Mouse (Mus musculus): ENCODE results near the gene Fbn1. TPM values are rescaled to one million over a fixed set of nuclear protein-coding genes. Genes with fewer than 3 reads are reported as not detected.

Fbn1 gene
- total RNA-seq, 4 experiments from 2014 or later, result 9.0 to 10.6 (median 9.7) TPM

DNA sequence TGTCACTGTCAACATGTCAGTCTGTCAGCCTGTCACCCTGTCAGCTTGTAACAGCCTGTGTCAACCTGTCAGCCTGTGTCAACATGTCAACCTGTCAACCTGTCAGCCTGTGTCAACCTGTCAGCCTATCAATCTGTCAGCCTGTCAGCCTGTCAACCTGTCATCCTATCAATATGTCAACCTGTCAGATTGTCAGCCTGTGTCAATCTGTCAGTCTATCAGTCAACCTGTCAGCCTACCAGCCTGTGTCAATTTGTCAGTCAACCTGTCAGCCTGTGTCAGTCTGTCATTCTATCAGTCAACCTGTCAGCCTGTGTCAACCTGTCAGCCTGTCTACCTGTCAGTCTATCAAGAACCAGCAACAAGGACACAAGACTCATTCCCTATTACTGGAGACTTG is 6.3 kb downstream of the Fbn1 start:
- DNase-seq (ENCODE audit: low spot score in 2 of 2), result no peak

DNA sequence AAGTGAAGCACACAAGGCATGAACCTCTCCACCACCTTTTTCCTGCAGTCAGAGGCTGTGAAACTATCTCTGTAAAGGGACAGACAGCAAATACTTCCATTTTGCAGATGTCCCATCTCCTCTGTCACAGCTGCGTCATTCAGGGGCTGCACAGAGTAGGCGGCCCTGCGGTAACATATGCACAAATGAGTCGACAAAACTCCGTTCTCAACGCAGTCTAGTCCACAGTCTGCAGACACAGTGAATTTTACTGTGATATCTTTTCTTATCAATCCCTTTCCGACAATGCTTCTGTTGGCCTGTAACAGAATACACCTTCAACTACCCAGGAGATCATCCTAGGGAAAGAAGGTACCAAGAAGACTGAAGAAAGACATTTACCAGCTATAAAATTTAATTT is 9.6 kb downstream of the Fbn1 start:
- DNase-seq (ENCODE audit: low spot score in 2 of 2), result no peak

DNA sequence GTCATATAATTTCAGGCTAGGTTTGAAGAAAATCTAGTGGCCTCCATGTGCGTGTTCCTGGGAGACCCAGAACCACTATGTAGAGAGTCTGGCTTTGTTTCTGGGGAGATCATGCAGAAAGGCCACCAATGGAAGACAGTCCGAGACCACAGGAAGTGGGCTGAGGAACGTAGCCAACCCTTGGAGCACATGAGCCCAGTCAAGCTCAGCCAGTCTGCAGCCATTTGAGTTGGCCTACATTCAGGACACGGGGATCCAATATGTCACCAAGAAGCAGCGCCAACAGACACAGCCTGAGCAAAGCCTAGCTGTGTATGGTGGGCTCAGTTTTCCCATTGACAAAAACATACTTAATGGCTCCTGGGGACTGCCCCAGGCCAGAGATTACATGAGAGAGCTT is 11.1 kb downstream of the Fbn1 start:
- no peak for DNase-seq (ENCODE audit: low spot score in 2 of 2)

DNA sequence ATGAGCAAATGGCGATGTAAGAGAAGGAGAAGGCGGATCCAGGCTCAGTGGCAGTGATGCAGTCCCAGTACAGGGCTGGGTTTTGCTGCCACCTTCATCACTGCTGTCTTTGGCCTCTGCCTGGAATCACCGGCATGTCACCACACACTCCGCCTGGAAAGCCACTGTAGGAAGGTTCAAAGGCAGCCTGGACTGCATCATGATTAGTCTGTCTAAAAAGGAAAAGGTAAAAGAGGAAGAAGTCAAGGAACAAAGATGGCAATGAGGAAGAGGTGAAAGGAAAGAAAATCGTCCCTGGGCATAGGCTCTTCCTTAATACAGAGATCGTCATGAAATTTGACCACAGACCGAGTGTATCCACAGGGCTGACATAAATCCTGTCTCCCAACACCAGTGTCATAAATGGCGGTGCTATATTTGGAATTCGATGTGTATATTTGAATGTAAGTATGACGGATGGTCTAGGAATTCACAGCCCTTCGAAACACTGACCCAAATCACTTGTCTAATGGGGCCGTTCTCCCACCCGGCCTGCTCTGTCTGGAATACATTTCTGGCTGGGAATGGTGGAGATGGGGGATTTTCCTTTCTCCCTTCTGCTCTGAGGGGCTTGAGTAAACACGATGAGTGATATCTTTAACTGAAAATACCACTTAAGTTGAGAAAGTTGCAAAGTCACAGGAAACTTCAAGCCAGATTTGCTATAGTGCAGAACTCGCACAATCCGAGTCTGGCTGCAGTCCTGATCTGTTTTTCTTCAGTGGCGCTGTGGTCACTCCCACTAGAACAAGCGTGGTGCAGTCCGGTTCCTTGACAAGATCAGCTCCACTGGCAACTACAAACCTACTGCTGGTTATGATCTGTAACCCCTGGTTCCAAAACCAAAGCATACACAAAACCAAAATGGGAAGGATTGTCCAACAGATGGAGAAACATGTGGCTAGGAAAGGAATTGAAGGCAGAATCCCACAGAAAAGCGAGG is 12.7 kb downstream of the Fbn1 start:
- DNase-seq (ENCODE audit: low spot score in 2 of 2), result no peak

DNA sequence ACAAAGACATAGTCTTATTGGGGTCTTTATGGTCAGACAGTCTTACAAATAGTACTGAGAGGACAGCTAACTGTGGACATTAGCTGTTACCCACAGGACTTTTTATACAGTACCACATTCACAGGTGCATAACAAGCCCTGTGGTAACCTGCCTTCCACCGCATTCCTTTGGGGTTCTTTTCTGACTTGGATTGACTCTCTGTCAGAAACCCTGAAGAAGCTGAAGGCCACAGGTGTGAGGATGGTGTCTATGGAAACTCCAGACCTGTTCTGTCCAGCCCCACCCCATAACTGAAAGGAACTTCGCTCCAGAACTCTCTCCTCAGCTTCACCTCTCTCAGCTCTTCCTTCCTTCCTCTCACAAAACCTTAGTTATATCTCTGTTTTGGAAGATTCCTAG is 13.5 kb downstream of the Fbn1 start:
- DNase-seq (ENCODE audit: low spot score in 2 of 2), result no peak

DNA sequence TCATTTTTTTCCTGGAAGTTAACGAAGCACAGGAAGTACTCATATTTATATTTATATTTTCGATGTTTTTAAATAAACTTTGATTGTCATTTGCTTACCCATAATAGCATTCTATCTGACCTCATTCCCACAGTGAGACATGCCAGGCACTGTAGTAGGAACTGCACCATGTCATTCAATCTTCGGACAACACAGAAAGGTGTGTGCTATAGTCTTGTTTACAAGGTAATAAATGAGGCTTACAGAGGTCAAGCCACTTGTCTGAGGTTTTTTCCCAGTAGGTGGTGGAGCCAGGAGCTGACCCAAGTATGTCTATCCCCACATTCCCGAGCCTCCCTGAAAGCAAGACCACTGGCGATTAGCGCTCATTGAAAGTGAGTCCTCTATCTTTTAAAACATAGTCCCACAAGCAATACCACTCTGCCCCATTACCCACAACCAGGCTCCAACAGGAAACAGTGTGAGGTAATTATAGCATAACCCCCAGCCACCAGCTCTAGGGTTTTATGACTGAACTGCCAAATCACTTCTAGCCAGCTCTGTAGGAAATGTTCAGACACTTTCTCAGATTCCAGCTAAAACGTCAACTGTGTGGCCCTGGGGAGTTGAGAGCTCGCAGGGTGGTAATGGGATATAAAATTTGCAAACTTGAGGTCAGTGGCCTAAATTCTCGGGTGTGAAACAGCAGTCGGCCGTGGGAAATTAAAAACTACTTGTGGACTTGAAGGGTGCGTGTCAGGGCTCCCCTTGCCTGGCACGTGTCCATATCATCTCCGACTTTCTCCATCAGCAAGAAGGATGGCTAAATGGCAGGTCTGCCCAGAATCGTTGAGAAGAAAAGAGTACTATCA is 15.5 kb downstream of the Fbn1 start:
- DNase-seq (ENCODE audit: low spot score in 2 of 2), result no peak

DNA sequence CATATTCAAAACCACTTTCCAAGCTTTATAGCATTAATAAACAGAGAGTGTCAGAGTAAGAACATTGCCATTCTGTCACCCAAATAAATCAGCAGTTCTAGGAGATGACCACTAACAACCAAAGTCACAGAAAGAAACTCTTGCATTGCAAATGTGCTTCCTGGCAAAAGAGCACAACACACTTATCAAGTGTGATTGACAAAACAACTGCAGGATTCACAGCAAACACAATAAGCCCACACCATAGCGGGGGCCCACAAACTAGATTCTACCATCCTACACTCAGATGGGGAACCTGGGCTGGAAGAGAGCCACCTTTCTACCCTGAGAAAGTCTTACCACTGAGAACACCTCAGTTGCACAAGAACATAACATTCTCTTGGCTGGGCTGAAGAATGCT is 17.8 kb downstream of the Fbn1 start:
- DNase-seq (ENCODE audit: low spot score in 2 of 2), result no peak

DNA sequence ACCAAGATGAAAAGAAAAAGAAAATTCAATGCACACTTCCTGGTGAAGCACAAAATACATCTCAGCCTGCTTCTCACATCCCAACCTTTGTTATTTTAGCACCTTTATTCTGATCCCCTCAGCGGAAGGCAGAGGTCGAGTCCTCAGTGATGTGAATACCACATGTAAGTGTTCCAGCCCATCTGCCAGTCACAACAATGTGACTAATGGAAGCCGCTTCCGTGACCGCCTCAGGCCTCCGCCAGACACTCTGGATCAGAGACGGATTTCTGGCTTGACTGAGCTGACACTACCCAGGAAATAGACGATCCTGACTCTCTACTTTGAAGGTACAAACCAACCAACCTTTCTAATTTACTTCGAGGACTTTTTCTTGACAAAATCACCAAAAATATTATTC is 22.9 kb downstream of the Fbn1 start:
- no peak for DNase-seq (ENCODE audit: low spot score in 2 of 2)

DNA sequence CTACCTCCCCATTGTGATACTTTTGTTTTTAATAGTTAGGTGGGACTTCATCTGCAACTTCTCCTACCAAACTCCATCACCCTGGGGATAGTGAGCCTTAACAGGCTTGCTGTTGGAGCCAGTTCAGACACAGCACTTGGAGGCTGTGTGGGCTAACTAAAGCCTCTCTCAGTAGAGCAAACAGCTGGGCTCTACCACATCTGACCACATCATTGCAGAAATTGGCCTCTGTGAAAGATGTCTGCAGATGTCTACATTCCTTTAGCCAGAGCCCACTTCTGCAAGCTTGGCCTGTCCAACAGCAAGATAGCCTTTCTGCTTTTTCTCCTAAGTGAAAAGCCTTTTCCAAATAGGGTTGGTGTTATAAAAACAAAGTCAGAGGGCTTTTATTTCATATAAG is 23.6 kb downstream of the Fbn1 start:
- DNase-seq (ENCODE audit: low spot score in 2 of 2), result no peak

DNA sequence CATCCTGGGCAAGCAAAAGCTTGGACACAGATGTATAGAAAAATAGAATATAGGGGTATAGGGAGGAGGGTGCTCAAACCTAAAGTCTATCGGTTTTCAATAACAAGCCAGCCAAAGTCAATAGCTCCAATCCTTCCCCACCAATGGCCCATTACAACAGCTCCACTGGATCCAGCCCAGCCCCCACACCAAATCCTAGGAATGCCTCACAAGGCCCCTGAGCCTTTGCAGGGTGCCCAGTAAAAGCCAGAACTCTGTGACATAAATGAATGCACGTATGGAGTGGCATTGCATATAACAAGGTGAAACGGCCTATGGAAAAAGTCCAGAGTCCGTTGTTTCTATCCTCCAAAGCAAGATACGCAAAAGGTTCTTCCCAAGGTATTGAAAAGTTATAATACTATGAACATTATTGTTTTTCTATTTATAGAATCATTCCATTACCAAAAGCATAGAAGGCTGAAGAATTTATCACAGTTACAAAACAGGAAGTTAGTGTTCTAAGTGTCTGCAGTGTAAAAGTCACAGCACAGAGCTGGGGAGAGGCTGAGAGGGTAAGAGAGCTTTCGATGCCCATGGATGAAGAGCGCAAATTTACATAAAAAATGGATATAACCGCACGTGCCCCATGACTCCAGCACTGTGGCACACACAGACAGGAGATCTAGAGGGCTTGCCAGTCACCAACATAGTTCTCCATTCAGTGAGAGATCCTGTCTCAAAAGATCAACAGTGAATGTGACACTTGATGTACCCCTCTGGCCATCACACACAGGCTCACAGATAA is 26.1 kb downstream of the Fbn1 start:
- DNase-seq (ENCODE audit: low spot score in 2 of 2), result no peak

DNA sequence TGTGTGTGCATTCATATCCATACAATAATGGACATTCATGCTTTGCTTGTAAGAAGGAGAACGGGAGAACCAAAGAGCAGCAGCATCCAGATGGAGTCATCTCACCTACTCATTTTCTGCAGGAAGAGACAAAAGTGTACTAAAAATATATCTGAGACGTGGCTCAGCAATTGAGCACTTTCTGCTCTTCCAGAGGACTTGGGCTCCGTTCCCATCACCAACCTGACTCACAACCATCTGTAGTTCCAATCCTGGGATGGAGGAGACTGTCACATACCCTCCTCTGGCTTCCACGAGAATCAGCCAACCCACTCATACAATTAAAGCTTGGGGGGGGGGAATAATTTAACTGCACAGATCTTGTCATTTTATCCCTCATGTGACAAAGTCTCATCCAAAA is 26.7 kb downstream of the Fbn1 start:
- DNase-seq (ENCODE audit: low spot score in 2 of 2), result peak; percentile 65 to 69

DNA sequence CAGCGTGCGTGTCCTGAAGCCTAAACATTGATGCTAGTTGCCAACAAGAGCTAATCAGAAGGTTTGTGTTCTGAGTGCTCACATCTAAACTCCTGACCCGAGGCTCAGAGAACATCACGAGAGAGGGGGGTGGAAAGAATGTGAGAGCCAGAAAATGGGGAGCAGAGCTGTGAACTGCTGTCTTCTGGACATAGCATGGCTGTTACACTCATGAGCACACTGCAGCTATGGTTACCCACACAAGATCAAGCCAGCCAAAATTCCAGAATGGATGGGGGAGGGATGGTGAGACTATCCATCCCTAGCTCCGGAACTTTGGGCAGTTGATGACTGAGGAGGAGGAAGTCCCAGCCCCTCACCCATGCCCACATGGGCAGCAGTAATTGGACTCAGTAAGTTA is 27.7 kb downstream of the Fbn1 start:
- no peak for DNase-seq (ENCODE audit: low spot score in 2 of 2)

DNA sequence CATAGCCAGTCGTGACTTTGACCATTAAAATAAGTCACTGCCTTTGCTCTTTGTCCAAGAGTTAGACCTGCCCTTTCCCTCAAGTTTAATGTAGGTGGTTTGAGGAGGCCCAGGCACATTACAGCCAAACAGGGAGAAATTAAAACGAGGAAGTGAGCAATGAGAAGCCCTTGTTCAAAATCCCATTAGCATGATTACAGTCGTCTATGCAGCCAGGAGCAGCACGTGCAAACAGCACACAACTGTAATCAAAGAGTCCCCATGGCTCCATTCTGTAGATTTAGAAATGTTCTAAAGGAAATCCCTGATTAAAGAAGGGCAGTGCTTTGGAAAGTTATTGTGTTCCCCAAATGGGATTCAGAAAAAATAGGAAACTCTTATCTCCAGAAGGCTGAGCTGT is 29.1 kb downstream of the Fbn1 start:
- no peak for DNase-seq (ENCODE audit: low spot score in 2 of 2)

DNA sequence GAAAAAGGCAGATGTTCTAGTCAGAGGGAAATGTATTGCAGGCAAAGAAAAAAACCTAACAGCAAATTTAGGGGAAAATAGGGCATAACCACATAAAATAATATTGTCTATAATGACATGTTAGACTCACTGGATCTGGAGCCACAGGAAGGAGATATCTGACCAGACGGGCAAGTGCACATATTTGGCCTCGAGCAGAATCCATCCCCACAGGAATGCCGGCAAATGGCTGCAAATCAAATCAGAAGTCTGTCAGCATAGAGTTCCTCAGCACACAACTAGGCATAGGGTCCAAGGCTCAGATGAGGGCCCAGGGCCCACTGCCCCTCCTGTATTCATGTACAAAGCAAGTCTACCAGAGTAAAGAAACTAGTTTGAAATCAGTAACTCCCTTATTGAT is 30.4 kb downstream of the Fbn1 start:
- no peak for DNase-seq (ENCODE audit: low spot score in 2 of 2)

DNA sequence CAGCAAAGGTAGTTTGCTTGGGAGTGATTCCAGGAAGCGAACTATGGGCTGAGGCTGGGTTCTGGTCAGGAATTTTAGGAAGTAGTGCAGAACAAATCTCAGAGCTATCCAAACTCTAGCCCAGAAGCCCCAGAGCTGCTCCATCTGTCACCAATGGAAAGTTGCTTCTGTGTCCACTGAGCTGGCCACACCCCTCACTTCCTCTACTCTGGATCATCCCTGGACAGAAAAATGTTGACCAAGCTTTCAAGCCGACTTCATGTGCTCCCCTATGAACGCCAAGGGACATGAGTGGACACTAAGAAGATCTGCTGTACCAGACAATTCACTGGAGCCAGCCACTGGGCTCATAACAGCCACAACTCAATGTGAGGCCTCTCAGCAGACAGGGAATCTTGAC is 31.6 kb downstream of the Fbn1 start:
- DNase-seq (ENCODE audit: low spot score in 2 of 2), result no peak

DNA sequence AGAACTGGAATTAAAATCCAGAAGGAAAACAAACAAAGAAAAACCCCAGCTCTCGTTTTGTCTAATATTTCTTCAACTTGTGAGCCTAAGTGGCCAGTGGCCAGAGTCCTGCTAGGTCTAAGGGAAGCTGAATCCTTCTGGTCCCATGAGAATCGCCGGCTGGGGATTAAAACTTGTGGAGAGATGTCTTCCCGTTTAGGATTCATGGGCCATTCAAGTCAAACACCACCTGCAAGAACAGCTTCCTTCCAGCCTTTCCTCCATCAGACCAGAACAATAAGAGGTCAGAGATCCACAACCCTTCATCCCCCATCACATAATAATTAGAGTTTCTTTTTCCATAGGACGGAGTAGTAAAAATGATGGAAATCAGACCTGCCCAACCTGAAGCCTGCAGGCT is 33.1 kb downstream of the Fbn1 start:
- DNase-seq (ENCODE audit: low spot score in 2 of 2), result no peak

DNA sequence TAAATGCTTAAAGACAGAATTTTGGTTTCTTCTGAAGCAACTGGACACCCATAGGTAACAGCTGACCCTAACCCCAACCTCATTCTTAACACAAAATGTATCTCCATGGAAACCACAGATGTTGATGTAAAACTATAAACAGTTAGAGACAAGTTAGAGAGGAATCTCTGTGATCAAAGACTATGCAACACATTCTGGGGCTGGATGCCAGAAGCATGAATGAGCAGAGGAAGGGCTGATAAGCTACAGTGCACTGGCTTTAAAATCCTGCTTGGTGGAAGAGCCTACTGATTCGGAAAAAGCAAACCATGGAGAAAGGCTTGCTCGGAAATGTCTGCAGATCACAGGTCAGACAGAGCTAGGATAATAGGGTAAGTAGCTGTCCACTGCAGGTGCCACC is 34.6 kb downstream of the Fbn1 start:
- no peak for DNase-seq (ENCODE audit: low spot score in 2 of 2)

DNA sequence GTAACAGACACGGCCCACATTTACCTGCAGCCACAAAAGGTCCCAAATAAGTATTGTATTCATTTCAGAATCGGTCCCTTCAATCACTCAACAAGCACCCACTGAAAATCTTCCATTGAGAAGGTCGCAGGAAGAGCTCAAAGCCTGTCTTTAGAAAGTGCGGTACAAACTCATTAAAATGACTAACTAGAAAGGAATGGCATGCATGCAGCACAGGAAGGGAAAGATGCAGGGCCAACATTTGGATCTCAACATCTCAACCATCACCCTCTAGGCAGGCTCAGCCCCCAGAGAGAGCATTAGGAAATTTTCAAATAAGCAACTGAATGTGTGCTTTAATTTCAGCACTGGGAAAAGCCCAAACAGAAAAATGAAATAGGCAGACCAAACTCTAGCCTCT is 36.1 kb downstream of the Fbn1 start:
- no peak for DNase-seq (ENCODE audit: low spot score in 2 of 2)

DNA sequence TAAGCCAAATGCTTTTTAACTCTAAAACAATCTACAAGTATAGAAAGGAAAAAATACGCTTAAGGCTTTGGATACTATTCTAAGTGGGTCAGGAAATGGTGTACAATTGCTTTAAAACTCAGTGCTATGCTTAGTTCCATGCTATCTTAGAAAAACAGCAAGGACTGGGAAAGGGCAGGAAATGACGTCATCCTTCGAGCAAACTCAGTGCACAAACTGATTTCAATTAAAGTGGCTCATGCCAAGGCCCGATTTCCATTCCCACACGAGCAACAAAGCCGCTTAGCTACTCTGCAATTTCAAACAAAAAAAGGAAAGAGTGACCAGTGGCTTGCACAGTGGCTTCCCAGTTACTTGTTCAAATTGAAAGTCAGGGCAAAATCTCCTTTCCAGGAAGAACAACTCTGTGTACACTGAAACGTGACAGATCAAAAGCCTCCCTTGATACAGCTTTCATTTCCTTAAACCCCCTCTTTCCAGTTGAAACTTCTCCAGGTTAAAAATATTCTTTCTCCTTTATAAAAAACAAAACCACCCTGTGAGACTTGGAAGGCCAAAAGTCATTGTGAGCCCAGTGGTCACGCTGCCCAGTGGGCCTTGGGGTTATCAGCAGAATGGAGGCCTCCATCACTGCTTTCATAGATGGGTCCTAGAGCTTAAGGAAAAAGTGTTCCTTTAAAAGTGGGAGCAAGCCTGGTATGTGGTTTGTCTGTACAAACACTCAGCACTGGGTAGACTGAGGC is 37.1 kb downstream of the Fbn1 start:
- DNase-seq (ENCODE audit: low spot score in 2 of 2), result peak in 1 of 2 experiments; percentile 19

DNA sequence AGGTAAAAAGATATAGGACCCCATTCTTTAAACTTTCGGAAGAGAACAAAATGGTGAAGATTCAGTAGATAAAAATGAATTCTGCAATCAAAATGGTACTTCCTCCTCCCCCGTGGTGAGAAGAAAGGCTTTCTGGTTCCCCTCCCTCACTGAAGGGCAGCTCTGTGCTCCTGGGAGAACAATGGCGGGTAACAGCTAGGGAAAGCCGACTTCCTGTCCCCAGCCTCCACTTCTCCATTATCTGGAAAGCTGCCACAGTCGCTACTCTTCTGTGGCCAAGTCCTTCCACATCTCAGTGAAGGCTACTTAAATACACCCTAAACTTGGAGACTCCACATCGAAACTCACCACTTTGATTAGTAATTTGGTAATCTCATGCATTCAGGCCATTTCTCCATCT is 43.8 kb downstream of the Fbn1 start:
- DNase-seq (ENCODE audit: low spot score in 2 of 2), result no peak

DNA sequence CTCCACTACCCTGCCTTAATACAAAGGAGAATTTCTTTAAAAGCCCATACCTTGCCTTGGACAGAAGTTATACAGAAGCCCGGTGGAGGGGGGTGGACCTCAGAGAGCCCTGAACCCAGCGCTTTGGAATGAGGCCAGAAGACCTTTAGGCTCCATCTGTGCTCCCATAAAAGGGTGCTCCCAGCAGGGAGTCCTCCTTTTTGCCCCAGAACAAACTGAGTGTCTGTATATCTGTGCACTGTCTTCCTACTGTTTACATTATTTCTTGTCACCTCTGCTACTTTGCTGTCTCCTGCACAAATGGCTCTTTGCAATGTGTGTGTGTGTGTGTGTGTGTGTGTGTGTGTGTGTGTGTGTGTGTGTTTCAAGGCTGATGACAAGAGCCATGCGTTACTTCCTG is 48.7 kb downstream of the Fbn1 start:
- no peak for DNase-seq (ENCODE audit: low spot score in 2 of 2)

Data from layer of hippocampus, adult 8-10 months (tissue).